Mouse (Mus musculus): ENCODE data around the gene Grtp1. TPM values are rescaled to one million over a fixed set of nuclear protein-coding genes. Genes with fewer than 3 reads are reported as not detected.

Gene Grtp1
- polyA plus RNA-seq, 1 experiment from 2014 or later = 8.2 TPM

MicroRNAs encoded within 50 kb of the gene (microRNA counts, 519-probe panel; counts per million panel counts)
- microRNA mmu-miR-1968 = 2,238 counts per million, percentile 34 among the panel's probes with 10 or more counts

Small RNAs within 50 kb of the gene (microRNA-seq; reads per million reads assigned to microRNA genes)
- gene Mir1968 = 38.6 reads per million, percentile 43 among the genes with 10 or more reads in this experiment
- not detected for gene Mir7065

Other genes starting within 250 kb of the Grtp1 start
- gene F7, start 174.6 kb downstream of the Grtp1 start, polyA plus RNA-seq (2015; fragmentation: Nextera tagmentation; extraction: Ambion mirVana) = 9.8 and 12.4 TPM in 2 replicates
- gene F10, start 163.3 kb downstream of the Grtp1 start, polyA plus RNA-seq (2015; fragmentation: Nextera tagmentation; extraction: Ambion mirVana) = 133 and 162 TPM in 2 replicates
- 37.9 and 46.4 TPM in 2 replicates for gene Proz, start 139.7 kb downstream of the Grtp1 start, polyA plus RNA-seq (2015; fragmentation: Nextera tagmentation; extraction: Ambion mirVana)
- 14.8 and 15.1 TPM in 2 replicates for gene Pcid2, start 95.2 kb downstream of the Grtp1 start, polyA plus RNA-seq (2015; fragmentation: Nextera tagmentation; extraction: Ambion mirVana)
- 71.6 and 76.7 TPM in 2 replicates for gene Cul4a, start 95.0 kb downstream of the Grtp1 start, polyA plus RNA-seq (2015; fragmentation: Nextera tagmentation; extraction: Ambion mirVana)
- 200 and 205 TPM in 2 replicates for gene Lamp1, start 41.5 kb downstream of the Grtp1 start, polyA plus RNA-seq (2015; fragmentation: Nextera tagmentation; extraction: Ambion mirVana)
- gene Adprhl1, start 53.5 kb upstream of the Grtp1 start, polyA plus RNA-seq (2015; fragmentation: Nextera tagmentation; extraction: Ambion mirVana) = 0.85 and 1.1 TPM in 2 replicates
- gene Dcun1d2, start 87.5 kb upstream of the Grtp1 start, polyA plus RNA-seq (2015; fragmentation: Nextera tagmentation; extraction: Ambion mirVana) = 8.2 and 8.5 TPM in 2 replicates
- 5.3 and 6.4 TPM in 2 replicates for gene Tmco3, start 87.6 kb upstream of the Grtp1 start, polyA plus RNA-seq (2015; fragmentation: Nextera tagmentation; extraction: Ambion mirVana)
- gene Tfdp1, start 138.1 kb upstream of the Grtp1 start, polyA plus RNA-seq (2015; fragmentation: Nextera tagmentation; extraction: Ambion mirVana) = 85.5 and 92.5 TPM in 2 replicates
- not detected in 2 replicates for gene Atp4b, start 196.2 kb upstream of the Grtp1 start, polyA plus RNA-seq (2015; fragmentation: Nextera tagmentation; extraction: Ambion mirVana)
- gene Grk1, start 204.5 kb upstream of the Grtp1 start, polyA plus RNA-seq (2015; fragmentation: Nextera tagmentation; extraction: Ambion mirVana) = not detected in 2 replicates
- 0.16 TPM in 1 of 2 replicates, not detected in the other for gene Tmem255b, start 234.6 kb upstream of the Grtp1 start, polyA plus RNA-seq (2015; fragmentation: Nextera tagmentation; extraction: Ambion mirVana)